Mouse (Mus musculus) heart, postnatal 10 days (tissue): Measurements from ENCODE around the gene Aldh5a1. TPM values are rescaled to one million over a fixed set of nuclear protein-coding genes. Genes with fewer than 3 reads are reported as not detected.
"Not testable (repeated sequence)": the region's sequence is repeated elsewhere in the genome, so short reads cannot be mapped to it uniquely, and the experiment has no call there.

Experiments
- DNase-seq, 2 experiments: peaks; one replicate each; pipeline ENCODE4 v3.0.0; 2021
- intact Hi-C: fragments of 180-260 bp; cut with DNase I; formaldehyde crosslinking; loops from one replicate; pipeline ENCODE4 v1.15.1; 2025
- total RNA-seq, 2 experiments: library from RNA; stranded (reverse); gene quantifications; 2 replicates each; pipeline ENCODE4 v1.2.3; 2021

The Aldh5a1 gene
- total RNA-seq = 10 to 100 TPM; 16.4 to 18.9 TPM

- intact Hi-C loops = no loop called here
- DNase-seq = peak; percentile 84 to 87
Observed at GRCm38 (mm10) chr13:24937108-24937838, at the start of gene Aldh5a1. Gene Aldh5a1, minus strand, starts transcription at chr13:24937661.

GRCm38 (mm10) chr13:24985435-24985834, 48.0 kb upstream of the Aldh5a1 start:
- intact Hi-C loops = no loop called here
- no peak for DNase-seq

GRCm38 (mm10) chr13:24981031-24981430, 43.6 kb upstream of the Aldh5a1 start:
- DNase-seq = no peak
- intact Hi-C loops = no loop called here

GRCm38 (mm10) chr13:24977820-24978342, 40.4 kb upstream of the Aldh5a1 start:
- intact Hi-C loops = no loop called here
- no peak for DNase-seq

- intact Hi-C loops = no loop called here
- no peak for DNase-seq
Observed at GRCm38 (mm10) chr13:24976384-24976783, 38.9 kb upstream of the Aldh5a1 start.

GRCm38 (mm10) chr13:24971776-24972175, 34.3 kb upstream of the Aldh5a1 start:
- intact Hi-C loops, DNase-seq: not testable (repeated sequence)

GRCm38 (mm10) chr13:24965846-24966201, 28.4 kb upstream of the Aldh5a1 start:
- no peak for DNase-seq
- intact Hi-C loops = no loop called here

GRCm38 (mm10) chr13:24965130-24965845, 27.8 kb upstream of the Aldh5a1 start:
- DNase-seq = no peak
- intact Hi-C loops = no loop called here

GRCm38 (mm10) chr13:24962119-24962518, 24.7 kb upstream of the Aldh5a1 start:
- intact Hi-C loops = no loop called here
- no peak for DNase-seq

- no peak for DNase-seq
- intact Hi-C loops = no loop called here
Observed at GRCm38 (mm10) chr13:24960084-24960483, 22.6 kb upstream of the Aldh5a1 start.

- no peak for DNase-seq
- intact Hi-C loops = no loop called here
Observed at GRCm38 (mm10) chr13:24958671-24959070, 21.2 kb upstream of the Aldh5a1 start.

GRCm38 (mm10) chr13:24955500-24955899, 18.0 kb upstream of the Aldh5a1 start:
- no peak for DNase-seq
- intact Hi-C loops = no loop called here

- no peak for DNase-seq
- intact Hi-C loops = no loop called here
Observed at GRCm38 (mm10) chr13:24955091-24955490, 17.6 kb upstream of the Aldh5a1 start.

GRCm38 (mm10) chr13:24952659-24953058, 15.2 kb upstream of the Aldh5a1 start:
- no peak for DNase-seq
- intact Hi-C loops = no loop called here

- DNase-seq = no peak
- intact Hi-C loops = no loop called here
Observed at GRCm38 (mm10) chr13:24948870-24949269, 11.4 kb upstream of the Aldh5a1 start.

- intact Hi-C loops = no loop called here
- DNase-seq = no peak
Observed at GRCm38 (mm10) chr13:24947158-24947557, 9.7 kb upstream of the Aldh5a1 start.

- peak in 1 of 2 experiments; percentile 10 for DNase-seq
- intact Hi-C loops = no loop called here
Observed at GRCm38 (mm10) chr13:24945567-24945966, 8.1 kb upstream of the Aldh5a1 start.

- no peak for DNase-seq
- intact Hi-C loops = no loop called here
Observed at GRCm38 (mm10) chr13:24943303-24943702, 5.8 kb upstream of the Aldh5a1 start.

GRCm38 (mm10) chr13:24942512-24943282, 5.2 kb upstream of the Aldh5a1 start, which contains the start of gene Gpld1:
Gene Gpld1, plus strand, starts transcription at chr13:24943152.
- no peak for DNase-seq
- intact Hi-C loops = no loop called here

GRCm38 (mm10) chr13:24939472-24939871, 2.0 kb upstream of the Aldh5a1 start:
- intact Hi-C loops = no loop called here
- no peak for DNase-seq

GRCm38 (mm10) chr13:24938683-24939082, 1.2 kb upstream of the Aldh5a1 start:
- peak; percentile 76 to 86 for DNase-seq
- intact Hi-C loops = loop anchor here (1.0 kb wide), 1 partner anchor 50 kb away; no protein-coding TSS in a partner anchor
